Mouse (Mus musculus) bone marrow, adult 2 months (tissue): ENCODE results near the gene Psma3.

Source experiments
- CTCF ChIP-seq: fragments of 200-500 bp; IDR thresholded peaks from 2 replicates; pipeline ENCODE4 v1.5.1; 2011; ENCODE audit warnings: low read length, control low read depth; ENCODE audit not compliant: control insufficient read depth, insufficient read depth
- POLR2A ChIP-seq: fragments of 200-500 bp; IDR thresholded peaks from 2 replicates; pipeline ENCODE4 v1.6.1; 2011; ENCODE audit warnings: low read depth, mild to moderate bottlenecking, control low read depth, low read length, borderline replicate concordance; ENCODE audit not compliant: control insufficient read depth

DNA sequence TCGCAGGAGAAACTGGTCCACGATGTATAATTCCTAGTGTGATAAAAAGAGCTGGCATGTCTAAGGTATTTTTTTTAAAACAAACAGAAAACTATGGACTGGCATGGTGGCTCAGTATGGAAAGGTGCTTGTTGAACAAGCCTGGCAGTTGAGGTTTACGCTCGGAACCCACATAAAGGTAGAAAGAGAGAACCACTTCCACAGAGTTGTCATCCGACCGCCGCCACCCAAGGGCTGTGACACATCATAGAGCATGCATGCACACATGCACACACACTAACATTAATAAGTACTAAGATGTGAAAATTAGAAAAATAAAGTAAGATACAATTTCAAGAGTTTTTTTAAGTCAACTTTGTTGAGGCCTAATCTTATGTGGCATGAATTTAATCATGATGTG, 33.6 kb upstream of the Psma3 start:
- no peak for TF ChIP-seq CTCF
- TF ChIP-seq POLR2A, result no peak
